Mouse (Mus musculus): ENCODE results near the gene Sall4. TPM values are rescaled to one million over a fixed set of nuclear protein-coding genes. Genes with fewer than 3 reads are reported as not detected.

Sall4 gene
- 0.01 TPM in 2 replicates for polyA plus RNA-seq (2012)

DNA sequence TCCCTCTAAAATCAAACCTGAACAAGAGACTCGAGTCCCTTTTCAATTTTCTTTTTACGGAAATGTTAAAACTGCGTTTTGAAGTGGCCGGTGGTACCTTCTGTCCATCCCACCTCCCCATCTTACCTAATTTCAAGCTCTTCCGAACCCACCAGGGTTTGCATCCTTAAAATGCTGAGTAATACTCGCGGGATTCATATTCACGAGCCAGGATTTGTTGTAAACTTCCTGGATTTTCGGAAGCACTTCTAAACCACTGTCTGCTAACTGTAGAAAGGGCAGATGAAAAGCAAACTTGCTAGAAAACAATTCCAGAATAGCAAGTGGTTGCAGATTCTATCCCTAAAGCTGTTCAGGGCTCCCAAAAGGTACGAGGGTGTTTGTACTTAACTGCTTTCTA lies at the start of gene Sall4:
Gene Sall4, minus strand, starts transcription at position 362 of the 400 bp plus-strand sequence.
- Histone ChIP-seq H3K4me1 (ENCODE audit: control insufficient read depth) (no peaks in the 10 kb centered on the region), H3K27me3 (ENCODE audit: control insufficient read depth) (peaks cover 58% of the 10 kb centered on the region), H3K36me3 (ENCODE audit: control insufficient read depth) (no peaks in the 10 kb centered on the region), H3K4me3 (replicated peaks) (peak within 1 kb of the TSS; percentile 39), H3K9me3 (ENCODE audit: control insufficient read depth, low read length) (no peaks in the 10 kb centered on the region)
- TF ChIP-seq TAL1 (IDR thresholded peaks at IDR 0.05; ENCODE audit: low read length) (no peak), GATA1 (IDR thresholded peaks at IDR 0.05; ENCODE audit: low read length) (no peak)

DNA sequence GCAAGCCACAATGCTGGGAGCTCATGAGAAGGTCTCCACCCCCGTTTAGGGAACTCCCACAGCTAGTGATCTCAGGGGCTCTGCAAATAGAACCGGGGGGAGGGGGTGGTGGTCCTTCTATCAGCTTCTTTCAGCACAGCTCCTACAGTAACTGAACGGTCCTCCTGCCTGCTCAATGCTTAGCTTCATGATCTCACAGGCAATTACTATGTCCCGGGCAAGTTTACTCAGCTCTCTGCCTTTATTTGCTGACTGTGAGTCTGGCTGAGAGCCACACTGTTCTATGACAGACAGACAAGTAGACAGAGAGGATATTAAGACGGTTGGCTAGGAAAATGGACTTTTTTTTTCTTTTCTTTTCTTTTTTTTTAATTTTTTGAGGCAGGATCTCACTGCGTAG lies 45.5 kb upstream of the Sall4 start:
- 0 out of 2 replicates have a peak, but pooled peaks cover 2% of the 10 kb centered on the region for H3K27me3 ChIP-seq (ENCODE audit: control insufficient read depth)
- no peaks in the 10 kb centered on the region for H3K9me3 ChIP-seq (ENCODE audit: control insufficient read depth, low read length)
- H3K4me1 ChIP-seq (ENCODE audit: control insufficient read depth), result no peaks in the 10 kb centered on the region
- H3K4me3 ChIP-seq (replicated peaks), result no peak overlapping the region
- no peaks in the 10 kb centered on the region for H3K36me3 ChIP-seq (ENCODE audit: control insufficient read depth)
- no peak for TF ChIP-seq TAL1 (IDR thresholded peaks at IDR 0.05; ENCODE audit: low read length)
- TF ChIP-seq GATA1 (IDR thresholded peaks at IDR 0.05; ENCODE audit: low read length), result no peak

DNA sequence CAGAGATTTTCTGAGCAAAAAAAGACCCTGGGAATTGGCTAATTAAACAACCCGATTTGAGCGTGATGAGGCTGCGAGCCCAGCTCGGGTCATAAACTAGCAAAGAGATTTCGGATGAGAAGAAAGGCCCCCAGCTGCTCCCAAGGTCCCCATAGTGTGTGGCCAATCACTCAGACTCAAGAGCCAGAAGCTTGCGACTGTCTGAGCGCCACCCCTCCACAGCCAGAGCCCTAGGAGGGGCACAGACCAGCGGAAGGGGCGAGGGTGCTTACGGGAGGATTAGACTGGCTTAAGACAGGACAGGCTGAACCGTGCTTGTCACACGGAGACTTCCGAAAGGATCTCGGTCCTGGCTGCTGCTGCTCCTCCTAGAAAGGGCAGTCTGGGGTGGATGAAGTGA lies 42.2 kb upstream of the Sall4 start:
- Histone ChIP-seq H3K27me3 (ENCODE audit: control insufficient read depth) (0 out of 2 replicates have a peak, but pooled peaks cover 2% of the 10 kb centered on the region), H3K36me3 (ENCODE audit: control insufficient read depth) (no peaks in the 10 kb centered on the region), H3K4me3 (replicated peaks) (no peak overlapping the region), H3K4me1 (ENCODE audit: control insufficient read depth) (no peaks in the 10 kb centered on the region), H3K9me3 (ENCODE audit: control insufficient read depth, low read length) (no peaks in the 10 kb centered on the region)
- no peak for TF ChIP-seq GATA1 (IDR thresholded peaks at IDR 0.05; ENCODE audit: low read length)
- TF ChIP-seq TAL1 (IDR thresholded peaks at IDR 0.05; ENCODE audit: low read length), result no peak

DNA sequence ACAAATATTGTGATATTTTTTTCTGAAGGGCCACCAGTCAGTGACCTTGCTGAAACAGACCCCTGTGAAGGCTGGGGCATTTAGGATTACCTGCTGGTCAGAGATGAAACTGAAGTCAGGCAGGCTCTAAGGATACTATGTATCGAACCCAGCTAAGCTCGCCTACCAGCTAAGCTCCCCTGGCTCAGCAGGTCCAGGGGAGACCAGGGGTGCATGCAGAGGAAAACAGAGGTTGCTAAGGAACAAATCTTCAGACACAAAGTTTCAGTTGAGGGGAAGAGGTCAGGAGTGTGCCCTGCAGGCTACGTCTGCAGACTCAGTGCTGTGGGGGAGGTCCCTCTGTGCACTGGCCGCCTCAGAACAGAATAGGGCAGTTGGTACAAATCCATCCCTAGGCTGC lies 39.9 kb upstream of the Sall4 start:
- H3K4me3 ChIP-seq (replicated peaks), result no peak overlapping the region
- no peaks in the 10 kb centered on the region for H3K36me3 ChIP-seq (ENCODE audit: control insufficient read depth)
- 0 out of 2 replicates have a peak, but pooled peaks cover 2% of the 10 kb centered on the region for H3K27me3 ChIP-seq (ENCODE audit: control insufficient read depth)
- H3K4me1 ChIP-seq (ENCODE audit: control insufficient read depth), result no peaks in the 10 kb centered on the region
- no peaks in the 10 kb centered on the region for H3K9me3 ChIP-seq (ENCODE audit: control insufficient read depth, low read length)
- TF ChIP-seq TAL1 (IDR thresholded peaks at IDR 0.05; ENCODE audit: low read length), result no peak
- no peak for TF ChIP-seq GATA1 (IDR thresholded peaks at IDR 0.05; ENCODE audit: low read length)

DNA sequence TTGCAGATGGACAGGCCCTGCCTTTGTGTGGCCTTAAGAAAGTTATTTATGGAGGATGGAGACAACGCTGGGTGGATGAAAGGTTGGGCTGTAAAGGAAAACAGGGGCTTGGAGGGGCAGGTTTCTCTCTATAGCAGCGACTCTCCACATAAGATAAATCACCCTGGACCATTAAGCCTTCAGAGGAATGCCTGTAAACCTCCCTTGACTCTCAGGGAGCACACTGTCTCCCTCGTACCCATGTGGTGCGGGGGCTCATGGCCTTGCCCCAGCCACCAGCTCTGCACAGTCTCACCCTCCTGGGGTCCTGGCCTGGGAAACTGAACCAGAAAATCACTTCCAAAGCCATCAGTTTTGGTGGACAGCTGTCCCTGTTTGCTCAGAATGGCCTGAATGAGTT lies 36.1 kb upstream of the Sall4 start:
- Histone ChIP-seq H3K9me3 (ENCODE audit: control insufficient read depth, low read length) (no peaks in the 10 kb centered on the region), H3K4me3 (replicated peaks) (no peak overlapping the region), H3K27me3 (ENCODE audit: control insufficient read depth) (no peaks in the 10 kb centered on the region)

DNA sequence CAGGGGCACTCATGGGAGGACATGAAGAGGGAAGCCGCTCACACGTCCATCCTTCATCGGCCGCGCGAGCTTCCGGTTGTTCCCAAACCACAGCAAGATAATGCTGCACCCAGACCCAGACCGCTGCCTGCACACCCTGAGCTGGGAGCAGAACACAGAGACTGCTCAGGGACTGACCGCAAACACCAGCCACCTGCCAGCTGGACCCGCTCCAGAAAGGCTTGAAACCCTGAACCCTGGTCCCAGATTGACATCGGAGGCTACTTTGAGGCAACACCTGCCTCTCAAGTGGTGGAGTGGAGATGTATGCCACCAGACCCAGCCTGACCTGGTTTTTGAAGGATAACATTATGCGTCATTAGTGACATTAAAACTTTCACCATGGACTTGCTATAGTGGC lies 31.6 kb upstream of the Sall4 start:
- TF ChIP-seq TAL1 (IDR thresholded peaks at IDR 0.05; ENCODE audit: low read length) (no peak), GATA1 (IDR thresholded peaks at IDR 0.05; ENCODE audit: low read length) (no peak)
- no peak overlapping the region for H3K4me3 ChIP-seq (replicated peaks)
- no peaks in the 10 kb centered on the region for H3K36me3 ChIP-seq (ENCODE audit: control insufficient read depth)
- no peaks in the 10 kb centered on the region for H3K4me1 ChIP-seq (ENCODE audit: control insufficient read depth)
- no peaks in the 10 kb centered on the region for H3K9me3 ChIP-seq (ENCODE audit: control insufficient read depth, low read length)
- no peaks in the 10 kb centered on the region for H3K27me3 ChIP-seq (ENCODE audit: control insufficient read depth)

More for the DNA sequence above, 36.1 kb upstream of the Sall4 start:
- Histone ChIP-seq H3K36me3 (ENCODE audit: control insufficient read depth) (no peaks in the 10 kb centered on the region), H3K4me1 (ENCODE audit: control insufficient read depth) (no peaks in the 10 kb centered on the region)
- no peak for TF ChIP-seq TAL1 (IDR thresholded peaks at IDR 0.05; ENCODE audit: low read length)
- no peak for TF ChIP-seq GATA1 (IDR thresholded peaks at IDR 0.05; ENCODE audit: low read length)

DNA sequence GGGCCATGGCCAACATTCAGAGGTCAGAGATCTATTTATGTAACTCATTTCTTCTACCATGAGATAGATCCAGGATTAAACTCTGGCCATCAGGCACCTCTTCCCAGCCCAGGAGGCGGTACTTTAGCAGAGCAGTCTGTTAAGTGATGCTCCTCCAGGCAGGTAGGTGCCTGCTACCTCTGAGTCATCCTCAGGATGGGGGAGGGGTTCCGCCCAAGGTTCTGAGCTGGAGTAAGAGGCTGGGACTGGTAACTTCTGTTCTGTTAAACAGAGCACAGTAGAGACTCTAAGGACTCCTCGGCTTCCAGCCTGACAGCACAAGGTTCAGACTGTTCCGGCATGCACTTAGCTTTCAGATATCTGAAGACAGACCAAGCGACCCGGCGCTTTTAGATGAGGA lies 31.2 kb upstream of the Sall4 start:
- Histone ChIP-seq H3K4me3 (replicated peaks) (no peak overlapping the region), H3K9me3 (ENCODE audit: control insufficient read depth, low read length) (no peaks in the 10 kb centered on the region), H3K27me3 (ENCODE audit: control insufficient read depth) (no peaks in the 10 kb centered on the region), H3K4me1 (ENCODE audit: control insufficient read depth) (no peaks in the 10 kb centered on the region), H3K36me3 (ENCODE audit: control insufficient read depth) (no peaks in the 10 kb centered on the region)
- no peak for TF ChIP-seq TAL1 (IDR thresholded peaks at IDR 0.05; ENCODE audit: low read length)
- TF ChIP-seq GATA1 (IDR thresholded peaks at IDR 0.05; ENCODE audit: low read length), result no peak

DNA sequence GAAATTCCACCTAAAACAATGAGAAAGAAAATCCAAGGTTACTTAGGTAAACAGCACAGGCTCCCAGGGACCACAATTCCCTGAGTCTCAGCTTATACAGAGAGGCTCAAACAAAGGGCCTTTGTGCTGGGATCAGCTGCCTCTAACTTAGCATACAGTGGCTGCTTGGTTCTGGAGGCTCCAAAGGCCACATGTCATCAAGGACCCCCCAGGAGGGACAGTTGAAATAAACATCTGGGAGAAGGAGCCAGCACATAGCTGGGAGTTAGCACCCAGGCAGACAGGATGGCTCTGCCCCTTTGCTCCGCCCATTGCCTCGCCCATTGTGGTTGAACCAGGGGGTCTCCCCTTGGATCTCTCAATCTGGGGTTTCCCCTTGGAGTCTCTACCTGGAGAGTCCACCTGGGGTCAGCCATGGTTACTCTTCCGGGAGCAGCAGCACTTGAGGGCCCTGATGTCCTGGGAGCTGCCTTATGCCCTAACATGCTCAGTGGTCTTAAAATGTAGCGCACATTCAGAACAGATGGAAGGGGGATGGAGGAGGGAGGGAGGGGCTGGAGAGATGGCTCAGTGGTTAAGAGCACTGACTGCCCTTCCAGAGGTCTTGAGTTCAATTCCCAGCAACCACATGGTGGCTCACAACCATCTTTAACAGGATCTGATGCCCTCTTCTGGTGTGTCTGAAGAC lies 23.5 kb upstream of the Sall4 start:
- Histone ChIP-seq H3K36me3 (ENCODE audit: control insufficient read depth) (no peaks in the 10 kb centered on the region), H3K9me3 (ENCODE audit: control insufficient read depth, low read length) (no peaks in the 10 kb centered on the region), H3K27me3 (ENCODE audit: control insufficient read depth) (no peaks in the 10 kb centered on the region), H3K4me3 (replicated peaks) (no peak overlapping the region), H3K4me1 (ENCODE audit: control insufficient read depth) (no peaks in the 10 kb centered on the region)
- TF ChIP-seq GATA1 (IDR thresholded peaks at IDR 0.05; ENCODE audit: low read length) (no peak), TAL1 (IDR thresholded peaks at IDR 0.05; ENCODE audit: low read length) (no peak)

DNA sequence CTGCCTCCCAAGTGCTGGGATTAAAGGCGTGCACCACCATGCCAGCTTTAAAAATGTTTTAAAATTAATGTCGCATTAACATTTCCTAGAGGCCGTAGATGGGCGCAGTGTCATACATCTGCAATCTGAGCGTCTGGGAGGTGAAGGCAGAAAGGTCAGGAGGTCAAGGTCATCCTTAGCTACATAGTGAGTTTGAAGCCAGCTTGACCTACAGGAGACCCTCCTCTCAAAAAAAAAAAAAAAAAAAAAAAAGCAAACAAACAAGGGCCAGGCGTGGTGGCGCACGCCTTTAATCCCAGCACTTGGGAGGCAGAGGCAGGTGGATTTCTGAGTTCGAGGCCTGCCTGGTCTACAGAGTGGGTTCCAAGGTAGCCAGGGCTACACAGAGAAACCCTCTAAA lies 18.4 kb upstream of the Sall4 start:
- TF ChIP-seq GATA1 (IDR thresholded peaks at IDR 0.05; ENCODE audit: low read length) (no peak), TAL1 (IDR thresholded peaks at IDR 0.05; ENCODE audit: low read length) (no peak)
- Histone ChIP-seq H3K4me3 (replicated peaks) (no peak overlapping the region), H3K27me3 (ENCODE audit: control insufficient read depth) (no peaks in the 10 kb centered on the region), H3K4me1 (ENCODE audit: control insufficient read depth) (no peaks in the 10 kb centered on the region), H3K36me3 (ENCODE audit: control insufficient read depth) (no peaks in the 10 kb centered on the region), H3K9me3 (ENCODE audit: control insufficient read depth, low read length) (no peaks in the 10 kb centered on the region)

DNA sequence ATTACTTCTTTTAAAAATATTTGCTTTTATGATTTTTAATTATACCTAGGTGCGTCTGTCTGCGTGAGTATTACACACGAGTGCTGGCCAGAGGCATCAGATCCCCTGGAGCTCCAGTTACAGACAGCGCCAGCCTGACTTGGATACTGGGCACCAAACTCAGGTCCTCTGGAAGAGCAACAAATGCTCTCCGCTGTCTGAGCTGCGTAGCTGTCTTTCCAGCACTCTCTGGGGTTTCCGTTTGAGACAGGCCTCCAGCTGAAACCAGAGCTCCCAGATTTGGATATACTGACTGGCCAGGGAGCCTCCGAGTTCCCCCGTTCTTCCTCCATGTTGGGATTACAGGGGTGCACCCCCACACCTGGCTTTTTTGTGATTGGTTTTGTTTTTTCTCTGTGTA lies 12.9 kb upstream of the Sall4 start:
- Histone ChIP-seq H3K36me3 (ENCODE audit: control insufficient read depth) (no peaks in the 10 kb centered on the region), H3K4me1 (ENCODE audit: control insufficient read depth) (no peaks in the 10 kb centered on the region), H3K4me3 (replicated peaks) (no peak overlapping the region), H3K9me3 (ENCODE audit: control insufficient read depth, low read length) (no peaks in the 10 kb centered on the region), H3K27me3 (ENCODE audit: control insufficient read depth) (no peaks in the 10 kb centered on the region)
- TF ChIP-seq GATA1 (IDR thresholded peaks at IDR 0.05; ENCODE audit: low read length) (no peak), TAL1 (IDR thresholded peaks at IDR 0.05; ENCODE audit: low read length) (no peak)
